Mouse (Mus musculus) hindbrain, embryonic 10.5 days (tissue): ENCODE measurements at regions not wholly inside any gene's neighbourhood (a gene's known extent, or its start where the extent isn't known, plus 50 kb on each side); places are given as distances from the start of the nearest gene placed in this dataset.

Source experiments
- DNase-seq: peaks from one replicate; pipeline ENCODE4 v3.0.0-alpha.2; 2017; ENCODE audit warnings: low spot score
- H3K27ac ChIP-seq: fragments of 300-500 bp; sonication (generic); 2 replicates; pipeline ENCODE4 v1.5.1; 2016; ENCODE audit warnings: mild to moderate bottlenecking, moderate library complexity
- H3K27me3 ChIP-seq: fragments of 300-500 bp; sonication (generic); 2 replicates; pipeline ENCODE4 v1.6.1; 2016; ENCODE audit warnings: mild to moderate bottlenecking; ENCODE audit not compliant: poor library complexity, insufficient read depth, severe bottlenecking
- H3K36me3 ChIP-seq: fragments of 300-500 bp; sonication (generic); 2 replicates; pipeline ENCODE4 v1.6.1; 2016; ENCODE audit warnings: mild to moderate bottlenecking, moderate library complexity
- H3K4me1 ChIP-seq: fragments of 300-500 bp; sonication (generic); replicated peaks from 2 replicates; pipeline ENCODE4 v1.6.1; 2016; ENCODE audit warnings: mild to moderate bottlenecking
- H3K4me3 ChIP-seq: fragments of 300-500 bp; sonication (generic); 2 replicates; pipeline ENCODE4 v1.5.1; 2016; ENCODE audit warnings: mild to moderate bottlenecking, moderate library complexity
- H3K9me3 ChIP-seq: fragments of 300-500 bp; sonication (generic); 2 replicates; pipeline ENCODE4 v1.6.1; 2016; ENCODE audit warnings: mild to moderate bottlenecking, moderate library complexity
- WGBS: fragments of 180-500 bp; shearing (Covaris S2); methylation state at CpG from one replicate; pipeline ENCODE4 v1.1.7; 2016; 5-methylcytosine and 5-hydroxymethylcytosine counted together

- Histone ChIP-seq H3K9me3 (no peaks in the 10 kb centered on the region), H3K36me3 (no peaks in the 10 kb centered on the region), H3K4me1 (no peaks in the 10 kb centered on the region), H3K27ac (no peak overlapping the region), H3K27me3 (no peaks in the 10 kb centered on the region), H3K4me3 (no peak overlapping the region)
- no peak for DNase-seq
- WGBS = 91% methylated on average over 3 of the region's 3 CpGs
Measured at GRCm38 (mm10) chr3:140705536-140705935, 506.6 kb downstream of the Pdha2 start.

GRCm38 (mm10) chr3:140702929-140703328, 509.2 kb downstream of the Pdha2 start:
- WGBS = 74% methylated on average over 5 of the region's 5 CpGs
- H3K36me3 ChIP-seq = no peaks in the 10 kb centered on the region
- no peak overlapping the region for H3K27ac ChIP-seq
- no peaks in the 10 kb centered on the region for H3K27me3 ChIP-seq
- no peaks in the 10 kb centered on the region for H3K4me1 ChIP-seq
- H3K9me3 ChIP-seq = no peaks in the 10 kb centered on the region
- H3K4me3 ChIP-seq = no peak overlapping the region
- DNase-seq = no peak

GRCm38 (mm10) chr3:140702271-140702681, 509.9 kb downstream of the Pdha2 start:
- no peaks in the 10 kb centered on the region for H3K27me3 ChIP-seq
- H3K4me3 ChIP-seq = no peak overlapping the region
- WGBS = 90% methylated on average over 6 of the region's 6 CpGs
- no peaks in the 10 kb centered on the region for H3K9me3 ChIP-seq
- H3K27ac ChIP-seq = no peak overlapping the region
- peaks cover 5% of the 10 kb centered on the region for H3K4me1 ChIP-seq
- H3K36me3 ChIP-seq = no peaks in the 10 kb centered on the region
- no peak for DNase-seq

GRCm38 (mm10) chr3:140697295-140697694, 514.9 kb downstream of the Pdha2 start:
- Histone ChIP-seq H3K9me3 (no peaks in the 10 kb centered on the region), H3K27me3 (no peaks in the 10 kb centered on the region), H3K27ac (no peak overlapping the region), H3K36me3 (no peaks in the 10 kb centered on the region), H3K4me1 (peaks cover 14% of the 10 kb centered on the region), H3K4me3 (no peak overlapping the region)
- WGBS = 13% methylated on average over 3 of the region's 3 CpGs
- DNase-seq = peak; percentile 29

- no peak overlapping the region for H3K4me3 ChIP-seq
- no peaks in the 10 kb centered on the region for H3K27me3 ChIP-seq
- no peak overlapping the region for H3K27ac ChIP-seq
- H3K9me3 ChIP-seq = no peaks in the 10 kb centered on the region
- no peak for DNase-seq
- H3K4me1 ChIP-seq = no peaks in the 10 kb centered on the region
- WGBS = 82% methylated on average over 3 of the region's 3 CpGs
- no peaks in the 10 kb centered on the region for H3K36me3 ChIP-seq
Measured at GRCm38 (mm10) chr3:140682794-140683193, 529.4 kb downstream of the Pdha2 start.

GRCm38 (mm10) chr3:140645785-140646388, 566.3 kb downstream of the Pdha2 start:
- WGBS = 62% methylated on average over 9 of the region's 9 CpGs
- Histone ChIP-seq H3K4me1 (no peaks in the 10 kb centered on the region), H3K27ac (no peak overlapping the region), H3K9me3 (no peaks in the 10 kb centered on the region), H3K27me3 (no peaks in the 10 kb centered on the region), H3K4me3 (no peak overlapping the region), H3K36me3 (no peaks in the 10 kb centered on the region)
- no peak for DNase-seq

GRCm38 (mm10) chr3:140619885-140620284, 592.3 kb downstream of the Pdha2 start:
- WGBS = 88% methylated on average over 3 of the region's 3 CpGs
- Histone ChIP-seq H3K27ac (no peak overlapping the region), H3K9me3 (no peaks in the 10 kb centered on the region), H3K27me3 (no peaks in the 10 kb centered on the region), H3K4me3 (no peak overlapping the region), H3K4me1 (no peaks in the 10 kb centered on the region), H3K36me3 (no peaks in the 10 kb centered on the region)
- no peak for DNase-seq
